ENCODE assay signal across 15 mouse cellular contexts in genomic region chr7:66384213-66384612, GRCm38 (mm10). TPM values are rescaled to one million over a fixed set of nuclear protein-coding genes. Genes with fewer than 3 reads are reported as not detected.
DNase-seq lines count a peak whose midpoint lies in the region; ATAC-seq and TF ChIP-seq lines count a peak whose summit lies in the region.
"Had no signal": no experiment of that assay in that cellular context is flagged by ENCODE, and none has a peak within 500 bp of the region (broad histone marks: within the 10 kb centered on the region; RNA-seq: fewer than 3 reads in every experiment).

No protein-coding gene starts in this region.

- dilution Hi-C loops in CH12.LX (cut with MboI; ENCODE audit: extremely low pct_ligation_motif_present, extremely low pct_unique_long_range_greater_than_20kb, low sequenced_read_pairs) = no loop called here

- H3K4me1 ChIP-seq in kidney, embryonic 15.5 days = peaks cover 33% of the 10 kb centered on the region
- peaks cover 26 to 67% of the 10 kb centered on the region in 2 experiments for H3K4me1 ChIP-seq in CH12.LX (ENCODE audit: control insufficient read depth in 1 of 2, insufficient read depth in 2 of 2)
- peaks cover 8% of the 10 kb centered on the region for H3K4me1 ChIP-seq in liver, postnatal 0 days (ENCODE audit: insufficient read depth)
- H3K4me1 ChIP-seq in hindbrain, embryonic 13.5 days (replicated peaks) = peaks cover 21% of the 10 kb centered on the region

- H3K4me2 ChIP-seq in kidney, embryonic 15.5 days = no peak overlapping the region
- peak overlapping the region; percentile 61 for H3K4me2 ChIP-seq in CH12.LX (ENCODE audit: insufficient read depth, low read depth, poor library complexity, severe bottlenecking)
- peak overlapping the region; percentile 45 for H3K4me2 ChIP-seq in liver, postnatal 0 days (ENCODE audit: low read depth, low read length)
- H3K4me2 ChIP-seq in hindbrain, embryonic 13.5 days = no peak overlapping the region
- H3K4me2 ChIP-seq: forebrain, embryonic 15.5 days had no signal

- H3K9ac ChIP-seq in kidney, embryonic 15.5 days = no peak overlapping the region
- peak overlapping the region; percentile 38; the same call in 1 of the 2 replicates for H3K9ac ChIP-seq in CH12.LX (ENCODE audit: insufficient read depth, low read depth)
- H3K9ac ChIP-seq in liver, postnatal 0 days (replicated peaks) = no peak overlapping the region
- H3K9ac ChIP-seq in hindbrain, embryonic 13.5 days = no peak overlapping the region
- H3K9ac ChIP-seq: forebrain, embryonic 15.5 days; liver, embryonic 14.5 days had no signal

- in situ Hi-C loops in CH12.LX (cut with MboI; ENCODE audit: low pct_ligation_motif_present, low pct_unique_long_range_greater_than_20kb, low sequenced_read_pairs) = no loop called here

- ATAC-seq in kidney, embryonic 15.5 days (replicated peaks; ENCODE audit: low FRiP score) = no peak
- ATAC-seq in liver, postnatal 0 days = no peak
- no peak for ATAC-seq in hindbrain, embryonic 13.5 days (ENCODE audit: low FRiP score)
- ATAC-seq: forebrain, embryonic 15.5 days had no signal

- peaks cover 15% of the 10 kb centered on the region for H3K36me3 ChIP-seq in kidney, embryonic 15.5 days
- peaks cover 10 to 24% of the 10 kb centered on the region in 2 experiments for H3K36me3 ChIP-seq in CH12.LX (replicated peaks in 1 of 2; ENCODE audit: control insufficient read depth in 1 of 2, insufficient read depth in 1 of 2, low read length in 1 of 2)
- H3K36me3 ChIP-seq in liver, postnatal 0 days (replicated peaks; ENCODE audit: insufficient read depth, low read length) = peaks cover 5% of the 10 kb centered on the region; the same call in 1 of the 2 replicates
- no peaks in the 10 kb centered on the region for H3K36me3 ChIP-seq in hindbrain, embryonic 13.5 days
- H3K36me3 ChIP-seq: forebrain, embryonic 15.5 days had no signal

- peak overlapping the region; percentile 58 for H3K27ac ChIP-seq in kidney, embryonic 15.5 days
- no peak overlapping the region for H3K27ac ChIP-seq in CH12.LX (ENCODE audit: insufficient read depth, low read depth)
- H3K27ac ChIP-seq in liver, postnatal 0 days (ENCODE audit: low read depth) = no peak overlapping the region; the same call in 1 of the 2 replicates
- H3K27ac ChIP-seq in hindbrain, embryonic 13.5 days = no peak overlapping the region
- H3K27ac ChIP-seq: forebrain, embryonic 15.5 days; liver, embryonic 14.5 days had no signal

- no peak for TF ChIP-seq CTCF in CH12.LX (conservative IDR thresholded peaks at IDR 0.05 in 1 of 2, IDR thresholded peaks at IDR 0.05 in 1 of 2; ENCODE audit: low read depth in 2 of 2, low read length in 2 of 2)
- no peak for TF ChIP-seq CTCF in liver, postnatal 0 days (IDR thresholded peaks at IDR 0.05; ENCODE audit: low read depth)

- no peak overlapping the region for H3K4me3 ChIP-seq in kidney, embryonic 15.5 days (replicated peaks)
- H3K4me3 ChIP-seq in CH12.LX (replicated peaks in 1 of 3; ENCODE audit: low read depth in 2 of 3, low read length in 2 of 3, poor library complexity in 1 of 3) = no peak overlapping the region
- H3K4me3 ChIP-seq in liver, postnatal 0 days (ENCODE audit: low read depth, low read length) = no peak overlapping the region
- H3K4me3 ChIP-seq in hindbrain, embryonic 13.5 days = no peak overlapping the region
- H3K4me3 ChIP-seq: forebrain, embryonic 15.5 days had no signal

- no peak for TF ChIP-seq POLR2A in CH12.LX (IDR thresholded peaks at IDR 0.05; ENCODE audit: low read depth, low read length)

- peaks cover 35% of the 10 kb centered on the region for H3K79me2 ChIP-seq in CH12.LX (replicated peaks; ENCODE audit: control insufficient read depth, extremely low read depth, insufficient read depth, poor library complexity, severe bottlenecking)

- DNase-seq in kidney, adult 18-20 months = no peak
- peak; percentile 50 for DNase-seq in 3134 (ENCODE audit: extremely low read depth, insufficient read length, low spot score)
- no peak for DNase-seq in CH12.LX (ENCODE audit: extremely low read depth)
- DNase-seq in liver, postnatal 0 days = no peak
- no peak for DNase-seq in adrenal gland, adult 8-10 months
- DNase-seq: right cerebral cortex, postnatal 14 days had no signal

- TF ChIP-seq RAD21 in CH12.LX (IDR thresholded peaks at IDR 0.05; ENCODE audit: low read depth, low read length) = no peak

- no peaks in the 10 kb centered on the region for H3K9me3 ChIP-seq in kidney, embryonic 15.5 days (replicated peaks)
- no peaks in the 10 kb centered on the region for H3K9me3 ChIP-seq in CH12.LX (replicated peaks; ENCODE audit: low read length)
- H3K9me3 ChIP-seq in liver, postnatal 0 days (ENCODE audit: low read length) = no peaks in the 10 kb centered on the region
- no peaks in the 10 kb centered on the region for H3K9me3 ChIP-seq in hindbrain, embryonic 13.5 days
- H3K9me3 ChIP-seq: forebrain, embryonic 15.5 days had no signal

- TF ChIP-seq EP300 in CH12.LX (IDR thresholded peaks at IDR 0.05; ENCODE audit: low read length) = peak; percentile 34; the same call in 1 of the 2 replicates
- TF ChIP-seq EP300 in liver, postnatal 0 days (IDR thresholded peaks at IDR 0.05; ENCODE audit: low read depth) = 0 out of 2 replicates have a peak, but pooled peaks have one; percentile 13

- no peaks in the 10 kb centered on the region for H3K27me3 ChIP-seq in kidney, embryonic 15.5 days
- H3K27me3 ChIP-seq in CH12.LX (replicated peaks) = no peaks in the 10 kb centered on the region
- H3K27me3 ChIP-seq in liver, postnatal 0 days (ENCODE audit: insufficient read depth, low read length) = no peaks in the 10 kb centered on the region
- peaks cover 22% of the 10 kb centered on the region for H3K27me3 ChIP-seq in hindbrain, embryonic 13.5 days

- 59% methylated on average over 5 of the region's 5 CpGs for WGBS in kidney, embryonic 15.5 days
- 38% methylated on average over 5 of the region's 5 CpGs for WGBS in liver, postnatal 0 days (ENCODE audit: insufficient replicate concordance)
- 85% methylated on average over 5 of the region's 5 CpGs for WGBS in hindbrain, embryonic 13.5 days

TF ChIP-seq in CH12.LX, 34 proteins besides CTCF, POLR2A, EP300 and RAD21 (continues in another document):
- no peak for TF ChIP-seq UBTF (IDR thresholded peaks at IDR 0.05; ENCODE audit: low read depth, low read length)
- TF ChIP-seq ZKSCAN1 (IDR thresholded peaks at IDR 0.05; ENCODE audit: borderline replicate concordance, low read depth, low read length) = no peak
- peak; percentile 62 for TF ChIP-seq BHLHE40 (IDR thresholded peaks at IDR 0.05; ENCODE audit: low read depth, low read length)
- TF ChIP-seq MAZ (IDR thresholded peaks at IDR 0.05; ENCODE audit: low read depth, low read length) = no peak
- TF ChIP-seq SIN3A (IDR thresholded peaks at IDR 0.05; ENCODE audit: low read length) = no peak; the same call in 1 of the 2 replicates
- no peak for TF ChIP-seq ZNF384 (IDR thresholded peaks at IDR 0.05; ENCODE audit: low read depth, low read length)
- no peak for TF ChIP-seq E2F4 (IDR thresholded peaks at IDR 0.05; ENCODE audit: insufficient replicate concordance, low read depth, low read length)
- TF ChIP-seq IRF4 (IDR thresholded peaks at IDR 0.05; ENCODE audit: low read depth, low read length) = peak; percentile 79
- TF ChIP-seq CHD2 (IDR thresholded peaks at IDR 0.05; ENCODE audit: low read length) = no peak
- no peak for TF ChIP-seq USF2 (conservative IDR thresholded peaks at IDR 0.05; ENCODE audit: low read depth, low read length)
- no peak for TF ChIP-seq MEF2A (IDR thresholded peaks at IDR 0.05; ENCODE audit: borderline replicate concordance, low read depth, low read length)
- 0 out of 2 replicates have a peak, but pooled peaks have one; percentile 32 for TF ChIP-seq MYC (IDR thresholded peaks at IDR 0.05; ENCODE audit: low read depth, low read length)
- no peak for TF ChIP-seq ELF1 (IDR thresholded peaks at IDR 0.05; ENCODE audit: low read depth, low read length)
- no peak for TF ChIP-seq CHD1 (IDR thresholded peaks at IDR 0.05; ENCODE audit: low read depth, low read length)
- TF ChIP-seq JUND (conservative IDR thresholded peaks at IDR 0.05; ENCODE audit: low read depth, low read length) = no peak
- TF ChIP-seq RCOR1 (conservative IDR thresholded peaks at IDR 0.05; ENCODE audit: low read depth, low read length) = no peak
- 0 out of 2 replicates have a peak, but pooled peaks have one; percentile 33 for TF ChIP-seq MAX (IDR thresholded peaks at IDR 0.05; ENCODE audit: low read length)
- TF ChIP-seq MAFK (IDR thresholded peaks at IDR 0.05; ENCODE audit: insufficient replicate concordance, low read length) = no peak
- no peak for TF ChIP-seq JUN (IDR thresholded peaks at IDR 0.05; ENCODE audit: insufficient read depth, low read depth, low read length)
- TF ChIP-seq MXI1 (IDR thresholded peaks at IDR 0.05; ENCODE audit: low read depth, low read length) = no peak; the same call in 1 of the 2 replicates

RNA-seq across cellular contexts. Expression of gene Lrrk1, which starts 3.9 kb away (rescaled TPM):
- polyA plus RNA-seq in kidney, embryonic 15.5 days (2015; fragmentation: Nextera tagmentation; extraction: Ambion mirVana) = 15.2 and 17.2 TPM in 2 replicates
- total RNA-seq in CH12.LX (2012; rRNA removed) (13.6 and 15.1 TPM in 2 replicates), CH12.LX (2014; rRNA removed) (5.0 and 5.9 TPM in 2 replicates)
- polyA plus RNA-seq in CH12.LX (2012; ENCODE audit: insufficient read length, low read depth) = 14.5 and 16.9 TPM in 2 replicates
- polyA plus RNA-seq in liver, postnatal 0 days (2015; fragmentation: Nextera tagmentation; extraction: Ambion mirVana) = 2.6 and 3.0 TPM in 2 replicates
- polyA plus RNA-seq in hindbrain, embryonic 13.5 days (2015; fragmentation: Nextera tagmentation; extraction: Ambion mirVana) = 4.6 and 5.0 TPM in 2 replicates
- 10 to 100 TPM; 15.9 to 27.3 (median 21.8) TPM for total RNA-seq in adrenal gland, adult 8-10 months (2022)

RNA-seq across cellular contexts. Expression of gene Gm10974, which starts 18.5 kb away (rescaled TPM):
- polyA plus RNA-seq in kidney, embryonic 15.5 days (2015; fragmentation: Nextera tagmentation; extraction: Ambion mirVana) = not detected in 2 replicates
- total RNA-seq in CH12.LX (2012; rRNA removed) (not detected in 2 replicates), CH12.LX (2014; rRNA removed) (not detected in 2 replicates)
- not detected in 2 replicates for polyA plus RNA-seq in CH12.LX (2012; ENCODE audit: insufficient read length, low read depth)
- not detected in 2 replicates for polyA plus RNA-seq in liver, postnatal 0 days (2015; fragmentation: Nextera tagmentation; extraction: Ambion mirVana)
- not detected in 2 replicates for polyA plus RNA-seq in hindbrain, embryonic 13.5 days (2015; fragmentation: Nextera tagmentation; extraction: Ambion mirVana)
- total RNA-seq in adrenal gland, adult 8-10 months (2022) = not detected
- total RNA-seq: layer of hippocampus, adult 8-10 months had no signal
- polyA plus RNA-seq: cortical plate, adult 2 months; forebrain, embryonic 15.5 days; heart, embryonic 14.5 days; liver, embryonic 14.5 days; neural tube, embryonic 11.5 days; thymus, postnatal 0 days had no signal

RNA-seq across cellular contexts. Expression of gene Aldh1a3, which starts 43.1 kb away (rescaled TPM):
- polyA plus RNA-seq in kidney, embryonic 15.5 days (2015; fragmentation: Nextera tagmentation; extraction: Ambion mirVana) = 38.0 and 41.0 TPM in 2 replicates
- 1.0 and 6.2 TPM in 2 replicates for total RNA-seq in CH12.LX (2012; rRNA removed)
- total RNA-seq in CH12.LX (2014; rRNA removed) = 0.35 TPM in 1 of 2 replicates, not detected in the other
- polyA plus RNA-seq in CH12.LX (2012; ENCODE audit: insufficient read length, low read depth) = 3.2 and 4.6 TPM in 2 replicates
- 1.3 and 1.4 TPM in 2 replicates for polyA plus RNA-seq in liver, postnatal 0 days (2015; fragmentation: Nextera tagmentation; extraction: Ambion mirVana)
- polyA plus RNA-seq in hindbrain, embryonic 13.5 days (2015; fragmentation: Nextera tagmentation; extraction: Ambion mirVana) = 2.1 and 3.2 TPM in 2 replicates
- 10 to 100 TPM; 17.9 to 26.2 (median 22.4) TPM for total RNA-seq in adrenal gland, adult 8-10 months (2022)

Comparison
In these comparisons a context has a peak if more than half of its experiments do, and no peak if none do; other contexts are left out.
1. H3K4me2 ChIP-seq: peak in CH12.LX (single experiment) and liver, postnatal 0 days (single experiment); none in kidney, embryonic 15.5 days (single experiment) and hindbrain, embryonic 13.5 days (single experiment).